Mouse (Mus musculus) kidney, embryonic 16.5 days (tissue): ENCODE results near the gene Tefm. TPM values are rescaled to one million over a fixed set of nuclear protein-coding genes. Genes with fewer than 3 reads are reported as not detected.
A peak's percentile ranks its signal among the peaks of the same experiment; 100 is the strongest.

Source experiments
- ATAC-seq: fragments of 200-750 bp; cut with Nextera tagmentation; 2 replicates; pipeline ENCODE4 v1.8.0; 2017; ENCODE audit warnings: moderate TSS enrichment; ENCODE audit not compliant: low FRiP score, low TSS enrichment
- H3K27ac ChIP-seq: fragments of 300-500 bp; sonication (generic); 2 replicates; pipeline ENCODE4 v1.5.1; 2014; ENCODE audit warnings: low read length
- H3K27me3 ChIP-seq: fragments of 300-500 bp; sonication (generic); 2 replicates; pipeline ENCODE4 v1.6.1; 2014; ENCODE audit warnings: low read length, control low read depth, mixed read lengths; ENCODE audit not compliant: insufficient read depth
- H3K36me3 ChIP-seq: fragments of 300-500 bp; sonication (generic); 2 replicates; pipeline ENCODE4 v1.6.1; 2014; ENCODE audit warnings: low read length, control low read depth, mixed read lengths; ENCODE audit not compliant: insufficient read depth
- H3K4me1 ChIP-seq: fragments of 300-500 bp; sonication (generic); 2 replicates; pipeline ENCODE4 v1.6.1; 2014; ENCODE audit warnings: low read length, control low read depth, mixed read lengths; ENCODE audit not compliant: insufficient read depth
- H3K4me2 ChIP-seq: fragments of 300-500 bp; sonication (generic); replicated peaks from 2 replicates; pipeline ENCODE4 v1.6.1; 2014; ENCODE audit warnings: low read depth, low read length
- H3K4me3 ChIP-seq: fragments of 300-500 bp; sonication (generic); 2 replicates; pipeline ENCODE4 v1.5.1; 2014; ENCODE audit warnings: mild to moderate bottlenecking, low read length
- H3K9ac ChIP-seq: fragments of 300-500 bp; sonication (generic); replicated peaks from 2 replicates; pipeline ENCODE4 v1.6.1; 2014; ENCODE audit warnings: low read length
- H3K9me3 ChIP-seq: fragments of 300-500 bp; sonication (generic); 2 replicates; pipeline ENCODE4 v1.6.1; 2016; ENCODE audit warnings: low read length, control low read depth
- WGBS: fragments of 180-500 bp; shearing (Covaris S2); extraction: QIAGEN DNeasy Blood & Tissue Kit; methylation state at CpG from one replicate; pipeline ENCODE4 v1.1.7; 2014; 5-methylcytosine and 5-hydroxymethylcytosine counted together
- polyA plus RNA-seq: library from polyadenylated mRNA; unstranded; fragments of >200 nt; fragmentation: Nextera tagmentation; extraction: Ambion mirVana; gene quantifications from 2 replicates; pipeline ENCODE4 v1.2.1, GENCODE M21; 2015

Gene Tefm
- polyA plus RNA-seq, 1 experiment from 2014 or later: 35.0 TPM

GRCm38 (mm10) chr11:80161041-80161440 lies 19.1 kb upstream of the Tefm start:
- H3K9ac ChIP-seq: no peak overlapping the region
- H3K4me3 ChIP-seq: no peak overlapping the region
- no peak overlapping the region for H3K27ac ChIP-seq
- H3K4me2 ChIP-seq: no peak overlapping the region
- H3K36me3 ChIP-seq: no peaks in the 10 kb centered on the region
- H3K9me3 ChIP-seq: no peaks in the 10 kb centered on the region
- no peaks in the 10 kb centered on the region for H3K27me3 ChIP-seq
- H3K4me1 ChIP-seq: peaks cover 7% of the 10 kb centered on the region
- 75% methylated on average over 4 of the region's 4 CpGs for WGBS
- no peak for ATAC-seq

GRCm38 (mm10) chr11:80159018-80159417 lies 17.0 kb upstream of the Tefm start:
- H3K27me3 ChIP-seq: peaks cover 16% of the 10 kb centered on the region
- H3K36me3 ChIP-seq: no peaks in the 10 kb centered on the region
- H3K27ac ChIP-seq: no peak overlapping the region
- H3K4me3 ChIP-seq: no peak overlapping the region
- 84% methylated on average over 7 of the region's 7 CpGs for WGBS
- no peak overlapping the region for H3K9ac ChIP-seq
- H3K4me2 ChIP-seq: no peak overlapping the region
- H3K9me3 ChIP-seq: no peaks in the 10 kb centered on the region
- peaks cover 12% of the 10 kb centered on the region for H3K4me1 ChIP-seq
- ATAC-seq: no peak

- 0 out of 2 replicates have a peak, but pooled peaks cover 6% of the 10 kb centered on the region for H3K4me1 ChIP-seq
- WGBS: 86% methylated on average over 4 of the region's 4 CpGs
- H3K4me3 ChIP-seq: no peak overlapping the region
- H3K9ac ChIP-seq: no peak overlapping the region
- no peak overlapping the region for H3K4me2 ChIP-seq
- peaks cover 25% of the 10 kb centered on the region for H3K27me3 ChIP-seq
- no peak for ATAC-seq
- no peak overlapping the region for H3K27ac ChIP-seq
- no peaks in the 10 kb centered on the region for H3K36me3 ChIP-seq
- no peaks in the 10 kb centered on the region for H3K9me3 ChIP-seq
Measured at GRCm38 (mm10) chr11:80156841-80157240, 14.9 kb upstream of the Tefm start.

GRCm38 (mm10) chr11:80155961-80156360 lies 14.0 kb upstream of the Tefm start:
- H3K9me3 ChIP-seq: no peaks in the 10 kb centered on the region
- no peak overlapping the region for H3K4me3 ChIP-seq
- H3K27me3 ChIP-seq: peaks cover 25% of the 10 kb centered on the region
- 78% methylated on average over 4 of the region's 4 CpGs for WGBS
- H3K9ac ChIP-seq: no peak overlapping the region
- no peak overlapping the region for H3K27ac ChIP-seq
- ATAC-seq: no peak
- H3K36me3 ChIP-seq: no peaks in the 10 kb centered on the region
- 0 out of 2 replicates have a peak, but pooled peaks cover 6% of the 10 kb centered on the region for H3K4me1 ChIP-seq
- no peak overlapping the region for H3K4me2 ChIP-seq

GRCm38 (mm10) chr11:80155541-80155940 lies 13.6 kb upstream of the Tefm start:
- Histone ChIP-seq H3K9me3 (no peaks in the 10 kb centered on the region), H3K27ac (no peak overlapping the region), H3K36me3 (no peaks in the 10 kb centered on the region), H3K4me2 (no peak overlapping the region), H3K4me3 (no peak overlapping the region), H3K27me3 (peaks cover 25% of the 10 kb centered on the region), H3K4me1 (0 out of 2 replicates have a peak, but pooled peaks cover 6% of the 10 kb centered on the region), H3K9ac (no peak overlapping the region)
- WGBS: 83% methylated on average over 8 of the region's 8 CpGs
- ATAC-seq: no peak

- WGBS: 27% methylated on average over 25 of the region's 25 CpGs
- Histone ChIP-seq H3K36me3 (no peaks in the 10 kb centered on the region), H3K9ac (peak overlapping the region; percentile 70), H3K4me3 (peak overlapping the region; percentile 55), H3K27me3 (peaks cover 25% of the 10 kb centered on the region), H3K4me1 (0 out of 2 replicates have a peak, but pooled peaks cover 6% of the 10 kb centered on the region), H3K9me3 (no peaks in the 10 kb centered on the region), H3K4me2 (peak overlapping the region; percentile 80), H3K27ac (no peak overlapping the region)
- peak; percentile 57 for ATAC-seq
Measured at GRCm38 (mm10) chr11:80154501-80154900, 12.5 kb upstream of the Tefm start.

GRCm38 (mm10) chr11:80153857-80154495 lies 12.0 kb upstream of the Tefm start, which contains the start of gene Adap2:
TSS of gene Adap2 (plus strand) at chr11:80154105.
- peak within 1 kb of the TSS; percentile 80 for H3K4me2 ChIP-seq
- H3K27me3 ChIP-seq: peaks cover 25% of the 10 kb centered on the region
- H3K36me3 ChIP-seq: no peaks in the 10 kb centered on the region
- H3K4me3 ChIP-seq: peak within 1 kb of the TSS; percentile 55
- no peak within 1 kb of the TSS for H3K27ac ChIP-seq
- H3K4me1 ChIP-seq: 0 out of 2 replicates have a peak, but pooled peaks cover 6% of the 10 kb centered on the region
- peak; percentile 92 for ATAC-seq
- peak within 1 kb of the TSS; percentile 70 for H3K9ac ChIP-seq
- 1% methylated on average over 47 of the region's 47 CpGs for WGBS
- H3K9me3 ChIP-seq: no peaks in the 10 kb centered on the region

- H3K9me3 ChIP-seq: no peaks in the 10 kb centered on the region
- no peaks in the 10 kb centered on the region for H3K36me3 ChIP-seq
- no peak overlapping the region for H3K4me2 ChIP-seq
- H3K9ac ChIP-seq: no peak overlapping the region
- no peak for ATAC-seq
- H3K27ac ChIP-seq: no peak overlapping the region
- H3K27me3 ChIP-seq: peaks cover 25% of the 10 kb centered on the region
- 0 out of 2 replicates have a peak, but pooled peaks cover 6% of the 10 kb centered on the region for H3K4me1 ChIP-seq
- H3K4me3 ChIP-seq: no peak overlapping the region
- 72% methylated on average over 8 of the region's 8 CpGs for WGBS
Measured at GRCm38 (mm10) chr11:80152376-80152775, 10.4 kb upstream of the Tefm start.

GRCm38 (mm10) chr11:80151541-80151940 lies 9.6 kb upstream of the Tefm start:
- Histone ChIP-seq H3K27me3 (peaks cover 25% of the 10 kb centered on the region), H3K36me3 (no peaks in the 10 kb centered on the region), H3K27ac (no peak overlapping the region), H3K4me3 (no peak overlapping the region), H3K4me2 (no peak overlapping the region), H3K4me1 (0 out of 2 replicates have a peak, but pooled peaks cover 6% of the 10 kb centered on the region), H3K9ac (no peak overlapping the region), H3K9me3 (no peaks in the 10 kb centered on the region)
- ATAC-seq: no peak
- 61% methylated on average over 2 of the region's 2 CpGs for WGBS

GRCm38 (mm10) chr11:80150566-80150965 lies 8.6 kb upstream of the Tefm start:
- no peak for ATAC-seq
- Histone ChIP-seq H3K27ac (no peak overlapping the region), H3K9me3 (no peaks in the 10 kb centered on the region), H3K27me3 (peaks cover 24% of the 10 kb centered on the region), H3K36me3 (no peaks in the 10 kb centered on the region), H3K4me3 (no peak overlapping the region), H3K4me1 (peaks cover 10% of the 10 kb centered on the region; the same call in 1 of the 2 replicates), H3K9ac (no peak overlapping the region), H3K4me2 (no peak overlapping the region)
- WGBS: 68% methylated on average over 5 of the region's 5 CpGs
